Mouse (Mus musculus): ENCODE results near the gene Dnah14. TPM values are rescaled to one million over a fixed set of nuclear protein-coding genes. Genes with fewer than 3 reads are reported as not detected.

Gene Dnah14
- polyA plus RNA-seq, 1 experiment from 2014 or later, result 0.93 TPM

Other genes with a start within 250 kb of the Dnah14 start
- 4.3 and 4.7 TPM in 2 replicates for gene Cnih3, start 223.9 kb upstream of the Dnah14 start, polyA plus RNA-seq (2016; fragmentation: Nextera tagmentation; extraction: Ambion mirVana)
- not detected in 2 replicates for gene Ccdc121, start 65.1 kb upstream of the Dnah14 start, polyA plus RNA-seq (2016; fragmentation: Nextera tagmentation; extraction: Ambion mirVana)